8 mouse cellular contexts compared by ENCODE assay signal in genomic region chr15:32244344-32244955, GRCm38 (mm10). TPM values are rescaled to one million over a fixed set of nuclear protein-coding genes. Genes with fewer than 3 reads are reported as not detected.
A peak's percentile ranks its signal among the peaks of the same experiment; 100 is the strongest.
DNase-seq lines count a peak whose midpoint lies in the region; ATAC-seq and TF ChIP-seq lines count a peak whose summit lies in the region.

Gene Sema5a (plus strand): TSS chr15:32244810.

- no peak for TF ChIP-seq CTCF in C2C12 (IDR thresholded peaks at IDR 0.05; ENCODE audit: control insufficient read depth, insufficient read depth, insufficient read length)
- TF ChIP-seq CTCF in bone marrow, adult 2 months (IDR thresholded peaks at IDR 0.05; ENCODE audit: control insufficient read depth, insufficient read depth, low read length) = no peak

- peaks cover 10% of the 10 kb centered on the region for H3K79me3 ChIP-seq in C2C12 (ENCODE audit: low read depth)

- peak within 1 kb of the TSS; percentile 67 for H3K4me3 ChIP-seq in C2C12 (ENCODE audit: insufficient read depth, poor library complexity, severe bottlenecking)
- H3K4me3 ChIP-seq in bone marrow, adult 2 months (replicated peaks; ENCODE audit: control insufficient read depth, low read depth, low read length) = peak within 1 kb of the TSS; percentile 12
- H3K4me3 ChIP-seq in embryonic facial prominence, embryonic 14.5 days (ENCODE audit: low read depth, low read length) = peak within 1 kb of the TSS; percentile 74
- peak within 1 kb of the TSS; percentile 60 for H3K4me3 ChIP-seq in heart, embryonic 11.5 days (ENCODE audit: low read depth, low read length)
- peak within 1 kb of the TSS; percentile 73 for H3K4me3 ChIP-seq in kidney, embryonic 15.5 days (replicated peaks)
- H3K4me3 ChIP-seq in liver, embryonic 11.5 days (ENCODE audit: low read depth, low read length) = peak within 1 kb of the TSS; percentile 60
- H3K4me3 ChIP-seq in neural tube, embryonic 11.5 days (ENCODE audit: low read depth, low read length) = peak within 1 kb of the TSS; percentile 66

- H3K9ac ChIP-seq in embryonic facial prominence, embryonic 14.5 days (ENCODE audit: low read depth, low read length) = peak within 1 kb of the TSS; percentile 78
- peak within 1 kb of the TSS; percentile 69 for H3K9ac ChIP-seq in heart, embryonic 11.5 days (ENCODE audit: low read depth, low read length)
- peak within 1 kb of the TSS; percentile 71 for H3K9ac ChIP-seq in kidney, embryonic 15.5 days
- H3K9ac ChIP-seq in liver, embryonic 11.5 days (ENCODE audit: low read depth, low read length) = peak within 1 kb of the TSS; percentile 55
- H3K9ac ChIP-seq in neural tube, embryonic 11.5 days (ENCODE audit: low read length) = peak within 1 kb of the TSS; percentile 54

- no peak within 1 kb of the TSS; the same call in 1 of the 2 replicates for H3K27ac ChIP-seq in bone marrow, adult 2 months (ENCODE audit: control insufficient read depth, insufficient read depth, low read depth, low read length, poor library complexity)
- peak within 1 kb of the TSS; percentile 86 for H3K27ac ChIP-seq in embryonic facial prominence, embryonic 14.5 days (replicated peaks; ENCODE audit: low read depth, low read length)
- H3K27ac ChIP-seq in heart, embryonic 11.5 days (ENCODE audit: low read depth, low read length) = no peak within 1 kb of the TSS
- peak within 1 kb of the TSS; percentile 87 for H3K27ac ChIP-seq in kidney, embryonic 15.5 days
- no peak within 1 kb of the TSS for H3K27ac ChIP-seq in liver, embryonic 11.5 days (ENCODE audit: low read depth, low read length)
- no peak within 1 kb of the TSS for H3K27ac ChIP-seq in neural tube, embryonic 11.5 days (ENCODE audit: low read depth, low read length)

- H3K79me2 ChIP-seq in C2C12 (ENCODE audit: control insufficient read depth, insufficient read depth) = peaks cover 46% of the 10 kb centered on the region

- H3K27me3 ChIP-seq in C2C12 (ENCODE audit: control insufficient read depth, insufficient read depth, insufficient read length) = no peaks in the 10 kb centered on the region
- H3K27me3 ChIP-seq in embryonic facial prominence, embryonic 14.5 days (replicated peaks; ENCODE audit: control insufficient read depth, insufficient read depth, low read length) = no peaks in the 10 kb centered on the region
- H3K27me3 ChIP-seq in heart, embryonic 11.5 days (ENCODE audit: control insufficient read depth, insufficient read depth, low read length) = no peaks in the 10 kb centered on the region
- no peaks in the 10 kb centered on the region for H3K27me3 ChIP-seq in kidney, embryonic 15.5 days
- H3K27me3 ChIP-seq in liver, embryonic 11.5 days (replicated peaks; ENCODE audit: control insufficient read depth, insufficient read depth, low read length) = peaks cover 4% of the 10 kb centered on the region; the same call in 1 of the 2 replicates
- no peaks in the 10 kb centered on the region for H3K27me3 ChIP-seq in neural tube, embryonic 11.5 days (ENCODE audit: control insufficient read depth, insufficient read depth, low read length)

- WGBS in bone marrow, adult 2 months = 2% methylated on average over 42 of the region's 45 CpGs
- WGBS in embryonic facial prominence, embryonic 14.5 days = under 1% methylated on average over 12 of the region's 45 CpGs
- WGBS in heart, embryonic 11.5 days (ENCODE audit: insufficient replicate concordance) = under 1% methylated on average over 19 of the region's 45 CpGs
- WGBS in kidney, embryonic 15.5 days = under 1% methylated on average over 45 of the region's 45 CpGs
- WGBS in liver, embryonic 11.5 days = under 1% methylated on average over 41 of the region's 45 CpGs
- WGBS in neural tube, embryonic 11.5 days = under 1% methylated on average over 34 of the region's 45 CpGs

- H3K4me1 ChIP-seq in bone marrow, adult 2 months (ENCODE audit: control insufficient read depth, insufficient read depth, low read length) = no peaks in the 10 kb centered on the region
- peaks cover 19% of the 10 kb centered on the region; the same call in 1 of the 2 replicates for H3K4me1 ChIP-seq in embryonic facial prominence, embryonic 14.5 days (ENCODE audit: control insufficient read depth, insufficient read depth, low read length)
- peaks cover 11% of the 10 kb centered on the region; the same call in 1 of the 2 replicates for H3K4me1 ChIP-seq in heart, embryonic 11.5 days (ENCODE audit: control insufficient read depth, insufficient read depth, low read length)
- H3K4me1 ChIP-seq in kidney, embryonic 15.5 days = peaks cover 22% of the 10 kb centered on the region
- H3K4me1 ChIP-seq in liver, embryonic 11.5 days (replicated peaks; ENCODE audit: control insufficient read depth, insufficient read depth, low read length) = peaks cover 4% of the 10 kb centered on the region; the same call in 1 of the 2 replicates
- H3K4me1 ChIP-seq in neural tube, embryonic 11.5 days (ENCODE audit: control insufficient read depth, insufficient read depth, low read length) = no peaks in the 10 kb centered on the region; the same call in 1 of the 2 replicates

- no peaks in the 10 kb centered on the region for H3K36me3 ChIP-seq in C2C12 (ENCODE audit: control insufficient read depth, insufficient read depth)
- H3K36me3 ChIP-seq in embryonic facial prominence, embryonic 14.5 days (ENCODE audit: control insufficient read depth, insufficient read depth, low read length) = peaks cover 14% of the 10 kb centered on the region
- no peaks in the 10 kb centered on the region for H3K36me3 ChIP-seq in heart, embryonic 11.5 days (ENCODE audit: control insufficient read depth, insufficient read depth, low read length)
- peaks cover 14% of the 10 kb centered on the region for H3K36me3 ChIP-seq in kidney, embryonic 15.5 days
- no peaks in the 10 kb centered on the region for H3K36me3 ChIP-seq in liver, embryonic 11.5 days (ENCODE audit: control insufficient read depth, insufficient read depth, low read length)
- no peaks in the 10 kb centered on the region for H3K36me3 ChIP-seq in neural tube, embryonic 11.5 days (ENCODE audit: control insufficient read depth, insufficient read depth, low read length)

- peak; percentile 95 for DNase-seq in embryonic facial prominence, embryonic 14.5 days (ENCODE audit: low spot score)
- peak; percentile 74 for DNase-seq in liver, embryonic 11.5 days (ENCODE audit: low spot score)
- peak; percentile 78 for DNase-seq in neural tube, embryonic 11.5 days (ENCODE audit: low spot score)
- DNase-seq in testis, postnatal 10 days (ENCODE audit: low spot score) = peak; percentile 90

- peak within 1 kb of the TSS; percentile 91 for H3K4me2 ChIP-seq in embryonic facial prominence, embryonic 14.5 days (ENCODE audit: low read depth, low read length)
- H3K4me2 ChIP-seq in heart, embryonic 11.5 days = peak within 1 kb of the TSS; percentile 100
- H3K4me2 ChIP-seq in kidney, embryonic 15.5 days = peak within 1 kb of the TSS; percentile 97
- peak within 1 kb of the TSS; percentile 99 for H3K4me2 ChIP-seq in liver, embryonic 11.5 days
- H3K4me2 ChIP-seq in neural tube, embryonic 11.5 days (ENCODE audit: low read depth) = peak within 1 kb of the TSS; percentile 99

- no peaks in the 10 kb centered on the region for H3K9me3 ChIP-seq in embryonic facial prominence, embryonic 14.5 days (ENCODE audit: control insufficient read depth, low read length)
- H3K9me3 ChIP-seq in heart, embryonic 11.5 days (replicated peaks; ENCODE audit: control insufficient read depth, low read length) = no peaks in the 10 kb centered on the region
- H3K9me3 ChIP-seq in kidney, embryonic 15.5 days (replicated peaks) = no peaks in the 10 kb centered on the region
- no peaks in the 10 kb centered on the region for H3K9me3 ChIP-seq in liver, embryonic 11.5 days (ENCODE audit: control insufficient read depth, low read length)
- no peaks in the 10 kb centered on the region for H3K9me3 ChIP-seq in neural tube, embryonic 11.5 days (ENCODE audit: control insufficient read depth, low read length)

- peak within 1 kb of the TSS; percentile 91 for H3ac ChIP-seq in C2C12 (ENCODE audit: control insufficient read depth, insufficient read length, low read depth)

- TF ChIP-seq POLR2A in bone marrow, adult 2 months (IDR thresholded peaks at IDR 0.05; ENCODE audit: borderline replicate concordance, control insufficient read depth, low read depth, low read length) = no peak

- peak; percentile 96 for ATAC-seq in embryonic facial prominence, embryonic 14.5 days (ENCODE audit: low read depth)
- peak; percentile 84 for ATAC-seq in heart, embryonic 11.5 days (replicated peaks; ENCODE audit: insufficient number of reproducible peaks, low FRiP score, low TSS enrichment)
- peak; percentile 95 for ATAC-seq in kidney, embryonic 15.5 days (replicated peaks; ENCODE audit: low FRiP score)
- ATAC-seq in liver, embryonic 11.5 days (replicated peaks; ENCODE audit: low FRiP score) = peak; percentile 88
- peak; percentile 90 for ATAC-seq in neural tube, embryonic 11.5 days (ENCODE audit: insufficient read depth, low FRiP score, low TSS enrichment)

TF ChIP-seq in C2C12, 6 proteins besides CTCF, POLR2A, EP300 and RAD21:
- TF ChIP-seq FOSL1 (IDR thresholded peaks at IDR 0.05; ENCODE audit: insufficient read depth, low read length, poor library complexity, severe bottlenecking) = no peak
- peak; percentile 19 for TF ChIP-seq MAX (IDR thresholded peaks at IDR 0.05)

RNA-seq across cellular contexts. Expression of gene Sema5a, which starts in this region (rescaled TPM):
- polyA plus RNA-seq in C2C12 (2012; fragmentation: generic; extraction: Trizol) = 6.4 TPM
- 0.14 and 0.60 TPM in 2 replicates for polyA plus RNA-seq in bone marrow, adult 2 months (2011; ENCODE audit: insufficient read depth, insufficient read length, low replicate concordance, missing spikeins)
- 26.7 and 27.6 TPM in 2 replicates for polyA plus RNA-seq in embryonic facial prominence, embryonic 14.5 days (2014; fragmentation: Nextera tagmentation; extraction: Ambion mirVana)
- polyA plus RNA-seq in heart, embryonic 11.5 days (2014; fragmentation: Nextera tagmentation; extraction: Ambion mirVana) = 2.9 and 3.8 TPM in 2 replicates
- polyA plus RNA-seq in kidney, embryonic 15.5 days (2015; fragmentation: Nextera tagmentation; extraction: Ambion mirVana) = 25.2 and 26.3 TPM in 2 replicates
- 4.3 and 4.4 TPM in 2 replicates for polyA plus RNA-seq in liver, embryonic 11.5 days (2014; fragmentation: Nextera tagmentation; extraction: Ambion mirVana)
- polyA plus RNA-seq in neural tube, embryonic 11.5 days (2014; fragmentation: Nextera tagmentation; extraction: Ambion mirVana) = 10.3 and 13.1 TPM in 2 replicates

Comparison
In these comparisons a context has a peak if more than half of its experiments do, and no peak if none do; other contexts are left out.
1. H3K4me3 ChIP-seq: peak in every context shown above with its lines; median percentile 74 in embryonic facial prominence, embryonic 14.5 days; 73 in kidney, embryonic 15.5 days; 67 in C2C12; 66 in neural tube, embryonic 11.5 days; 60 in heart, embryonic 11.5 days; 60 in liver, embryonic 11.5 days; 12 in bone marrow, adult 2 months.
2. H3K27ac ChIP-seq: peak in embryonic facial prominence, embryonic 14.5 days (single experiment) and kidney, embryonic 15.5 days (single experiment); none in bone marrow, adult 2 months (single experiment), heart, embryonic 11.5 days (single experiment), liver, embryonic 11.5 days (single experiment) and neural tube, embryonic 11.5 days (single experiment).
3. Peak in every context shown above with its lines, with median percentiles within 50 percentile points of each other: ATAC-seq, DNase-seq, H3K4me2 ChIP-seq and H3K9ac ChIP-seq.